ENCODE assay signal across 15 mouse cellular contexts in the genomic region with DNA sequence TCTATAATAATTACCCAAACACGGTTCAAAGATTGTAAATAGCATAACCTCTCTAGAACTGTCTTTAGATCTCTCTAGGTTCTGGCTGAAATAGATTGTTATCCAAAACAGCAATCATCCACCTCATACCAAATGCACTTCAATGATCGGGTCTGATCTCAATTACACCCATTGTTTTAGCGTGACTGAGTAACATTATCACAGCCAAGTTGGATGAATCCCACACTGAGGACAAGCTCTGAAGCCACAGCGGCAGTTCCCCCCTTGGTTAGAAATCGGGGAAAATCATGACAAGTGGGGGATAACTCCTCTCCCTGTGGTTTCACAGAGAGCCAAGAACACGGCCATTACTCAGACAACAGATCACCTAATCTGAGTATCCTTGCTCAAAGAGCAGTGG.
"Had no signal": no experiment of that assay in that cellular context is flagged by ENCODE, and none has a peak within 500 bp of the region (broad histone marks: within the 10 kb centered on the region; RNA-seq: fewer than 3 reads in every experiment).

No protein-coding gene starts in this region.

- ATAC-seq: intestine, embryonic 16.5 days; liver, postnatal 0 days; lung, postnatal 0 days; midbrain, embryonic 15.5 days had no signal

- DNase-seq: kidney, adult 18-20 months; kidney, adult 9 months; kidney, postnatal 14 days; kidney, postnatal 4 days; left cerebral cortex, postnatal 4 days; liver, postnatal 0 days; lung, embryonic 14.5 days; lung, postnatal 36 days; right cerebral cortex, adult 18-20 months; right cerebral cortex, postnatal 14 days; right cerebral cortex, postnatal 4 days; thymus, postnatal 25 days had no signal
